Mouse (Mus musculus) hematopoietic stem cell, adult 5-6 weeks (primary cell): ENCODE results near the gene Tfb1m. TPM values are rescaled to one million over a fixed set of nuclear protein-coding genes. Genes with fewer than 3 reads are reported as not detected.

ENCODE experiments used
- ATAC-seq, 2 experiments: fragments of 125-278 bp in 1 of 2; replicated peaks in 1 of 2; 2 replicates each; pipeline ENCODE4 v1.8.0; 2016 to 2017; ENCODE audit warnings: inconsistent platforms in 2 of 2, mild to moderate bottlenecking in 2 of 2, moderate number of reproducible peaks in 2 of 2, low read depth in 1 of 2, moderate TSS enrichment in 1 of 2; ENCODE audit not compliant: low FRiP score in 2 of 2, poor library complexity in 2 of 2, severe bottlenecking in 2 of 2, insufficient read depth in 1 of 2, low TSS enrichment in 1 of 2
- total RNA-seq: library from RNA; stranded (forward); fragments of 172-1452, 232-1000 nt; gene quantifications from 2 replicates; pipeline ENCODE4 v1.2.3, GENCODE M21; 2017

The Tfb1m gene
- 18.3 and 18.6 TPM in 2 replicates for total RNA-seq

- ATAC-seq, result peak; percentile 97
These were observed at the start of gene Tfb1m for GRCm38 (mm10) chr17:3557331-3558311. Tfb1m (minus strand) TSS chr17:3557781.

- no peak for ATAC-seq
These were observed 45.5 kb upstream of the Tfb1m start for GRCm38 (mm10) chr17:3602954-3603672.

GRCm38 (mm10) chr17:3598393-3598792 is 40.8 kb upstream of the Tfb1m start:
- no peak for ATAC-seq

- ATAC-seq, result no peak
These were observed 40.3 kb upstream of the Tfb1m start for GRCm38 (mm10) chr17:3597866-3598265.

- ATAC-seq, result no peak
These were observed 39.5 kb upstream of the Tfb1m start for GRCm38 (mm10) chr17:3597130-3597529.

GRCm38 (mm10) chr17:3570876-3571275 is 13.3 kb upstream of the Tfb1m start:
- ATAC-seq, result peak; percentile 65 to 69

- ATAC-seq, result no peak
These were observed 4.8 kb upstream of the Tfb1m start for GRCm38 (mm10) chr17:3562405-3562804.

- ATAC-seq, result no peak
These were observed 3.0 kb upstream of the Tfb1m start for GRCm38 (mm10) chr17:3560534-3560933.

GRCm38 (mm10) chr17:3558356-3558870 is 832 bp upstream of the Tfb1m start:
- ATAC-seq, result no peak

GRCm38 (mm10) chr17:3556251-3556650 is 1.3 kb downstream of the Tfb1m start:
- no peak for ATAC-seq

GRCm38 (mm10) chr17:3547725-3548124 is 9.9 kb downstream of the Tfb1m start:
- ATAC-seq, result no peak

- ATAC-seq, result no peak
These were observed 16.5 kb downstream of the Tfb1m start for GRCm38 (mm10) chr17:3541033-3541432.

- ATAC-seq, result no peak
These were observed 17.3 kb downstream of the Tfb1m start for GRCm38 (mm10) chr17:3540304-3540703.

GRCm38 (mm10) chr17:3533425-3533824 is 24.2 kb downstream of the Tfb1m start:
- ATAC-seq, result peak in 1 of 2 experiments; percentile 46; a peak in 2 of 4 replicates

GRCm38 (mm10) chr17:3532254-3532653 is 25.3 kb downstream of the Tfb1m start, which contains the start of gene Cldn20:
Cldn20 (plus strand) TSS chr17:3532554.
- no peak for ATAC-seq

GRCm38 (mm10) chr17:3531641-3532040 is 25.9 kb downstream of the Tfb1m start:
- ATAC-seq, result no peak

GRCm38 (mm10) chr17:3530549-3530948 is 27.0 kb downstream of the Tfb1m start:
- no peak for ATAC-seq

- no peak for ATAC-seq
These were observed 28.1 kb downstream of the Tfb1m start for GRCm38 (mm10) chr17:3529523-3529922.
